ENCODE assay signal across 8 mouse cellular contexts in genomic region chr2:118926998-118927739, GRCm38 (mm10). TPM values are rescaled to one million over a fixed set of nuclear protein-coding genes. Genes with fewer than 3 reads are reported as not detected.
DNase-seq lines count a peak whose midpoint lies in the region; ATAC-seq and TF ChIP-seq lines count a peak whose summit lies in the region.

No protein-coding gene starts in this region.

- WGBS in heart, embryonic 15.5 days = 26% methylated on average over 31 of the region's 31 CpGs
- WGBS in macrophage (ENCODE audit: missing documents) = 21% methylated on average over 31 of the region's 31 CpGs

- H3K79me2 ChIP-seq in macrophage (ENCODE audit: inconsistent target) = peaks cover 9% of the 10 kb centered on the region; the same call in 1 of the 2 replicates

- H3K9ac ChIP-seq in heart, embryonic 15.5 days = peak overlapping the region; percentile 91

- H3K4me1 ChIP-seq in E14TG2a.4 (replicated peaks; ENCODE audit: low read depth, low read length) = peaks cover 24% of the 10 kb centered on the region
- H3K4me1 ChIP-seq in heart, embryonic 15.5 days (replicated peaks) = peaks cover 24% of the 10 kb centered on the region

- H3K9me3 ChIP-seq in E14TG2a.4 (ENCODE audit: low read length) = no peaks in the 10 kb centered on the region
- H3K9me3 ChIP-seq in heart, embryonic 15.5 days (replicated peaks) = no peaks in the 10 kb centered on the region

- peak overlapping the region; percentile 79 for H3K27ac ChIP-seq in heart, embryonic 15.5 days
- H3K27ac ChIP-seq in macrophage = peak overlapping the region; percentile 31; the same call in 1 of the 2 replicates

- peak overlapping the region; percentile 97 for H3K4me2 ChIP-seq in heart, embryonic 15.5 days

- H3K27me3 ChIP-seq in E14TG2a.4 (ENCODE audit: insufficient read depth, low read length) = peaks cover 55% of the 10 kb centered on the region
- H3K27me3 ChIP-seq in heart, embryonic 15.5 days = no peaks in the 10 kb centered on the region

- peaks cover 10% of the 10 kb centered on the region for H3K36me3 ChIP-seq in E14TG2a.4 (ENCODE audit: insufficient read depth, low read length)
- 0 out of 2 replicates have a peak, but pooled peaks cover 3% of the 10 kb centered on the region for H3K36me3 ChIP-seq in heart, embryonic 15.5 days
- peaks cover 9% of the 10 kb centered on the region for H3K36me3 ChIP-seq in macrophage (ENCODE audit: inconsistent target)

- peak; percentile 31 for DNase-seq in embryo, embryonic 10.5 days (ENCODE audit: low spot score)
- no peak for DNase-seq in embryo, embryonic 11 days
- DNase-seq in ovary, postnatal 36 days (ENCODE audit: low spot score) = no peak
- DNase-seq in natural killer cell, adult 2 months (ENCODE audit: low spot score in 2 of 2) = no peak
- no peak for DNase-seq in left cerebral cortex, adult 9 months (ENCODE audit: low spot score in 2 of 2)

- ATAC-seq in heart, embryonic 15.5 days (replicated peaks; ENCODE audit: insufficient number of reproducible peaks, insufficient read depth, low FRiP score, low read depth) = no peak

- peak overlapping the region; percentile 84 for H3K4me3 ChIP-seq in E14TG2a.4 (replicated peaks; ENCODE audit: low read length)
- H3K4me3 ChIP-seq in heart, embryonic 15.5 days = peak overlapping the region; percentile 97
- peak overlapping the region; percentile 72 for H3K4me3 ChIP-seq in macrophage (ENCODE audit: inconsistent target)

- TF ChIP-seq CTCF in E14TG2a.4 (conservative IDR thresholded peaks at IDR 0.05; ENCODE audit: low read length) = no peak

RNA-seq across cellular contexts. Expression of gene Chst14, which starts 0.9 kb away (rescaled TPM):
- polyA plus RNA-seq in heart, embryonic 15.5 days (2015; fragmentation: Nextera tagmentation; extraction: Ambion mirVana) = 16.5 and 20.5 TPM in 2 replicates
- 10 to 100 TPM in 7 of 26 experiments, 1 to 10 TPM in 18, under 1 TPM in 1; 0.95 to 17.3 (median 4.4) TPM for total RNA-seq in macrophage (2018; cell fraction: chromatin; rRNA removed)
- 10 to 100 TPM; 14.7 to 54.2 (median 30.2) TPM for total RNA-seq in macrophage (2018; cell fraction: cytosol; rRNA removed)
- total RNA-seq in macrophage (2018; cell fraction: nucleus; rRNA removed) = 10 to 100 TPM in 25 of 26 experiments, 1 to 10 TPM in 1; 8.6 to 58.0 (median 32.0) TPM
- polyA plus RNA-seq in macrophage (2018) = 17.8 to 32.1 TPM (median 29.0 TPM) in 3 replicates

RNA-seq across cellular contexts. Expression of gene Bahd1, which starts 27.0 kb away (rescaled TPM):
- 3.3 and 5.1 TPM in 2 replicates for polyA plus RNA-seq in heart, embryonic 15.5 days (2015; fragmentation: Nextera tagmentation; extraction: Ambion mirVana)
- total RNA-seq in macrophage (2018; cell fraction: chromatin; rRNA removed) = 10 to 100 TPM in 25 of 26 experiments, 1 to 10 TPM in 1; 8.2 to 57.9 (median 25.1) TPM
- 10 to 100 TPM; 26.9 to 67.1 (median 40.2) TPM for total RNA-seq in macrophage (2018; cell fraction: cytosol; rRNA removed)
- total RNA-seq in macrophage (2018; cell fraction: nucleus; rRNA removed) = 10 to 100 TPM; 16.1 to 56.5 (median 38.2) TPM
- 20.7 to 31.5 TPM (median 27.2 TPM) in 3 replicates for polyA plus RNA-seq in macrophage (2018)
